Mouse (Mus musculus): ENCODE results near the gene Bbs5.

DNA sequence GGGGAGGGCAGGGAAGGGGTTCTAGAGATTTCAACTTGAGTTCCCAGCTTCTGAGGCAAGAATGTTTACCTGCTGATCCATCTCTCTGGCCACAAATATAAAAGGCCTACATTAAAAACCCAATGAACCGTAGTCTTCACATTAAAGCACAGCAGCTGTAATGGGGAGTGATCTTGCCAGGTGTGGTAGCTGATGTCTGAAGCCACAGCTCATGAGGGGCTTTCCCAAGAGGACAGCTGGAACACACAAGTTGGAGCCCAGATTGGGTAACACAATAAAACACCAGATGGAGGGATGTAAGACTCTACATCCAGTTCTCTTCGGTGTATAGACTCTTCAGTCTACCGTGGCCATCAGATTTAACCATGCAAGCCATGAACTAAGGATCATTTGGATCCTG, 37.5 kb downstream of the Bbs5 start:
- no peak for TF ChIP-seq MAFK (IDR thresholded peaks at IDR 0.05; ENCODE audit: insufficient read depth, low read depth, low read length)
- no peak for TF ChIP-seq CHD2 (IDR thresholded peaks at IDR 0.05; ENCODE audit: low read depth, low read length)
- no peak for TF ChIP-seq ZC3H11A (IDR thresholded peaks at IDR 0.05; ENCODE audit: borderline replicate concordance, low read depth, low read length)
